Mouse (Mus musculus) heart, adult 2 months (tissue): ENCODE results near the gene Crybg3.

Source experiments
- CTCF ChIP-seq: fragments of 200-600 bp; IDR thresholded peaks from 2 replicates; pipeline ENCODE4 v1.8.1; 2022; ENCODE audit warnings: antibody characterized with exemption, mild to moderate bottlenecking, moderate library complexity
- EP300 ChIP-seq: fragments of 200-500 bp; IDR thresholded peaks from 2 replicates; pipeline ENCODE4 v1.6.1; 2011; ENCODE audit warnings: low read depth, low read length, control low read depth; ENCODE audit not compliant: insufficient read depth
- POLR2A ChIP-seq: fragments of 200-500 bp; IDR thresholded peaks from 2 replicates; pipeline ENCODE4 v1.6.1; 2011; ENCODE audit warnings: mild to moderate bottlenecking, low read depth, low read length, control low read depth; ENCODE audit not compliant: insufficient read depth

DNA sequence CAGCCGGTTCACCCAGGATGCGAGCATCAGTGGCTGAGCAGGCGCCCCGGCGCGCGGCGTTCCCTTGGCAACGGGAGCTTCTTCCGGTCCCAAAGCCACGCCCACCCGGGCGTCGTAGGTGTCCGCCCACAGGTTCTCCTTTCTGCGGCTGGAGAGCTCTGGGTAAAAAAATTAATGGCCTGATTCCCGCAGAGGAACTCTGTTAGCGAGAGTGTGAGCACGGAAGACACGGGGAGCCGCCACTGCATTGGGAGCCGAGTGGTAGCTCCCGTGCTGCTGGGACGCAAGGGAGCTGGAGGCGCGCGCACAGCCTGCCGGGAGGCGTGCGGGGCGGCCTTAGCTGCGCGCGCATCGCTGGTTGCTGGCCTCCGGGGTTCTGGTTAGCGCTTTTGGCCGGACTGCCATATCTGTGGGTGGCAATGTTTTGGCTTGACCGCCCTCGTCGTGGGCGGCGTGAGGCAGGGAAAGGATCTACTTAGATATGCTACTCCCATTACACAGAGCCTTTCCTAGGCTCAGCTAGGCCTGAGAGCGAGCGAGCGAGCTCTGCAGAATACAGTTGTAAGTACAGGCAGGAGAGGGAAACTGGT is 38.4 kb upstream of the Crybg3 start, which contains the start of gene Arl6:
- TF ChIP-seq CTCF: no peak
- TF ChIP-seq POLR2A: peak; percentile 83
- 0 out of 2 replicates have a peak, but pooled peaks have one; percentile 6 for TF ChIP-seq EP300
